Mouse (Mus musculus): ENCODE data around the gene Fbp1.

DNA sequence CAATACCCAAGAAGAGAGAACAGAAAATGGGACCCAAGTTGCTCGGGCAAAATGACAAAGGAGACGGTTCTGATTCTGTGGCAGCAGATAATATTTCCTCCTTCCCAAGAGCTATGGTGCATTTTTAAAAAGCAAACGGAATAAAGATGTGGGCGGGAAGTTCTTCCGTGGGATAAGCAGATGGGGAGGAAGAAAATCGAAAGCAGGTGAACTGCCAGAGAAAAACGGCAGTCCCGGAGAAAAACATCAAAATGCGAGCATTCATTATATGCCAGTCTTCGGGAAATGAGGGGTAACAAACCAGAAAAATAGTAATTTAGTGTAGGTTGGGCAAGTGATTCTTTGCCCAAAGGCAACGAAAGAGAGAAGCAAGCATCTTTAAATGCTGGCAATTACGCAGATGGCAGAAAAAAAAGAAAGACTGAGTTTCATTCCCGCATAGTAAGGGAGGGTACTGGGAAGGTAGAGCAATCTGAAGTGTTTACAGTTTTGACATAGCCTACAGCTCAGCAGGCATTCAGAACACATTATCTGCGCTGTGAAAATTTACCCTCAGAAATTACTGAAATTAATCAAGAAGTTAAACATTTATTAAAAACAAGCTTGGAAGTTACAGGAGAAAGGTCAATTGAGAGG is 19.6 kb upstream of the Fbp1 start:
- TF ChIP-seq CTCF (IDR thresholded peaks at IDR 0.05; ENCODE audit: low read depth, low read length) (no peak), EP300 (IDR thresholded peaks at IDR 0.05; ENCODE audit: insufficient read depth, low read depth, low read length) (no peak), POLR2A (IDR thresholded peaks at IDR 0.05; ENCODE audit: insufficient read depth, low read length) (no peak)
